In genomic region chr4:59832810-59833209, GRCm38 (mm10) we compare ENCODE assay signal across 14 mouse cellular contexts.
"Had no signal": no experiment of that assay in that cellular context is flagged by ENCODE, and none has a peak within 500 bp of the region (broad histone marks: within the 10 kb centered on the region; RNA-seq: fewer than 3 reads in every experiment).

No protein-coding gene starts in this region.

- H3K4me3 ChIP-seq: megakaryocyte, embryonic 14.5 days; midbrain, embryonic 13.5 days; midbrain, embryonic 15.5 days; neural tube, embryonic 12.5 days; stomach, embryonic 15.5 days had no signal

- H3K4me1 ChIP-seq: midbrain, embryonic 13.5 days; midbrain, embryonic 15.5 days; neural tube, embryonic 12.5 days; stomach, embryonic 15.5 days had no signal

- H3K27me3 ChIP-seq: megakaryocyte, embryonic 14.5 days; midbrain, embryonic 13.5 days; midbrain, embryonic 15.5 days; neural tube, embryonic 12.5 days; stomach, embryonic 15.5 days had no signal

- H3K27ac ChIP-seq: macrophage; midbrain, embryonic 13.5 days; midbrain, embryonic 15.5 days; neural tube, embryonic 12.5 days; stomach, embryonic 15.5 days; stomach, postnatal 0 days had no signal

- DNase-seq: lung, adult 18-20 months; lung, embryonic 14.5 days; lung, postnatal 10 days; right cerebral cortex, postnatal 14 days; thymus, adult 2 months; thymus, postnatal 25 days; thymus, postnatal 4 days had no signal

- ATAC-seq: midbrain, embryonic 13.5 days; midbrain, embryonic 15.5 days had no signal
